Mouse (Mus musculus): ENCODE results near the gene Tcp10a. TPM values are rescaled to one million over a fixed set of nuclear protein-coding genes. Genes with fewer than 3 reads are reported as not detected.
"Not testable (repeated sequence)": the region's sequence is repeated elsewhere in the genome, so short reads cannot be mapped to it uniquely, and the experiment has no call there.

Gene Tcp10a
- total RNA-seq, 4 experiments from 2014 or later: not detected

DNA sequence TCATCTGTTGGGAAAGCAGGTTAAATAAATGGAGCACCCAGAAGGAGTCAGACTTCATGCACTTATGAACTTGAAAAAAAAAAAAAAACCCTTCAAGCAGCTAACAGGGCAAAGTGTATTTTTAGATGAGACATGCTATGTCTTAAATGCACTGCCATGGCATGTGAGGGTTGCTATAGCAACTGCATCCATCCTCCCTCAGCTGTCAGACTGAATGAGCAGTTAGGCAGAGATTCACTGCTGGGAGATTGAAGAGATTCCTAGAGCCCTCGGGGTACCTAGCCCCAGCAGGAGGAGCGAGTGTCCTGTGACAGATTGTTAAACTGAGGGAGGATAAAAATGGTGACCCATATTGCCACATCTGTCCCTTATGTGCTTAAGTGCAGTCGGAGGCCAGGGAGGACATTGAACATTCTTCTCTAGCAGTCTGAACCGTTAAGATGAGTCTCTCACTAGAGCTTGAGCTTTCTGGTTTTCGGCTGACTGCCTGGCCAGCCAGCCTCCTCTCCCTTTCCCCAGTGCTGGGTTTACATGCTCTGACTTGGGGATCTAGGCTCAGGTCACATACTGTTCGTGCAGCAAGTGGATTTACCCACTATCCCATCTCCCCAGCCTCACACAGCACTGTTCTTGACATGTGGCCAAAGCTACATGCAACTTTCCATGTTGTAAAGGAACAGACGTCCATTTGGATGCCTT is 42.4 kb downstream of the Tcp10a start:
- DNase-seq (ENCODE audit: low spot score): not testable (repeated sequence)

DNA sequence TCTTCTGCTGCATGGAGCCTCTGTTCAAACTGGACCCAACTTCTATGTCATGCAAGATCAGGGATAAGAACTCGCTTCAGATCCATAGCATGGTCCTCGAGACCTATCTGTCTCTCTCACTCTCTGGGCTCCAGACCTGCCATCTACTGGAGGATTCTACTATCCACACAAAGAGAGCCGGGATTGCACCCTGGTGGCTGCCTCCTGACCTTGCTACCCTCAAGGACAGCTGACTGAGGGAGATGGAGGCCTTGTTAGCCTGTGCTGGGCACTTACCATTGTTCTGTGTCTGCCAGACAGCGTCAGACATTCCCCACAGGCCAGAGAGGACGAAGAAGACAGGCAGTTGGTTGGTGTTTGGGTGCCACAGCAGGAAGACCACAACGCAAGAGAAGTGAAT is 45.0 kb downstream of the Tcp10a start:
- DNase-seq (ENCODE audit: low spot score): not testable (repeated sequence)

DNA sequence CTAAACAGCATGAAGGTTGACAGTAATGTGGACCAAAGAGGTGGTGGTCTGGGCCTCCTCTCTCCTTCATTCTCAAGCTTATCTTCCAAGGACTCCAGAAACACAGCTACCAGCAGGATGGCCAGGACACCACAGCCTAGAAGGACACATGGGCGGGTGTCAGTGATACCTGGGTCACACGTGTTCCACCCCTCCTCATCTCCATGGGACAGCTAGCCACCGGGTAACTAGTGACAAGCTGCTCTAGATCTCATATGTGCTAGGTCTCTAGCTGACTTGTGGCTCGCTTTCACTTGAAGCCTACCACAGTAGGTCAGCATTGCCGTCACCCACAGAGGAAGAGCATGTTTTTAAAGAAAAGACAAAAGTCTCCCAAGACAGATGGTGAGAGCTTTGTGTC is 47.4 kb downstream of the Tcp10a start, which contains the start of gene Gm49630:
Gm49630 (minus strand) TSS at position 101 of the 400 bp plus-strand sequence.
- DNase-seq (ENCODE audit: low spot score): not testable (repeated sequence)

DNA sequence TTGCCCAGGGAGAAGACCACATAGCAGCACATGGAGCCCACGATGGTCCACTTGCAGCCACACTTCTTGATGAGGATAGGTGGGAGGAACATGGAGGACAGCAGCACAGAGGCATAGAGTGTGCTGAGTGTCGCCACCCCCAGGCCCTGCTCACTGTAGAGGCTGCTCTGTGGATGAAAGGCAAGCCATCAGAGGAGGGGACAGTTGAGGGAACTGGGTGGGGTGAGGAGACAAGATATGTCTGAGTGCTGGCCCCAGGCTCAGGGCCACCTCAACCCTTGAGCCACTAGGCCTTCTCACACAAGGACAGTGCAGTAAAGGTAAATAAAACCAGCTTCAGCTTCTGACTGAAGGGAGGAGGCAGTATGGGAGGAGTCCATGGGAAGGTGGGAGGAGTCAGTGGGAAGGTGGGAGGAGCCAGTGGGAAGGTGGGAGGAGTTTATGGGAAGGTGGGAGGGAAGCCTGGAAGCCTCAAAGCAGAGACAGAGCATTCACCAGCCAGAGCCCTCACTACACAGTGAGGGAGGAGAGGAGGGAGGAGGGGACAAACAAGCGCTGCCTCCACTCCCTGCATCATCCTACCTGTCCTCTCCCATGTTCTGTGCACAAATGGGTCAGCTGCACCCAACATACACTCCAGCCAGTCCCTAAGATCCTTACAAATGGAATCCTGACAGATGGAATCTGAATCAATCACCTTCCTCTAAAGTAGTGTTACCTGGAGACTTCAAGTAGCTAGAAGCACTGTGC is 52.7 kb downstream of the Tcp10a start:
- not testable (repeated sequence) for DNase-seq (ENCODE audit: low spot score)

DNA sequence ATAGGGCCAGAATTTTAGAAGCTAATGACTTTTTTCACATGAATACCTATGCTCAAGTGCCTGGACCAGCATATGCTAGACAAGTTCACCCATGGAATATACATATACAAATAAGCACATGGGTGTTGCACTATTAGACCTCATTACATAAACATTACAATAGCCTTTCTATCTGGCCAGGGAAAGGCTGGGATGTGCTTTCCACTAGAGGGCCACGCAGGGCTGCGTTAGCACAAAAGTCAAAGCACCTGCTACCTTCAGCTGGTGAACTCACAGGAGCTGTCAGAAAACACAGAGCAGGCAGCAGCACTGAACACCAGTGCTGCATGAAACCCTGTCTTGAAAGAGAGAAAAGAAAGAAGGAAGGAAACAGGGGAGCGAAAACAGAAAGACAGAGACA is 53.5 kb downstream of the Tcp10a start:
- not testable (repeated sequence) for DNase-seq (ENCODE audit: low spot score)

DNA sequence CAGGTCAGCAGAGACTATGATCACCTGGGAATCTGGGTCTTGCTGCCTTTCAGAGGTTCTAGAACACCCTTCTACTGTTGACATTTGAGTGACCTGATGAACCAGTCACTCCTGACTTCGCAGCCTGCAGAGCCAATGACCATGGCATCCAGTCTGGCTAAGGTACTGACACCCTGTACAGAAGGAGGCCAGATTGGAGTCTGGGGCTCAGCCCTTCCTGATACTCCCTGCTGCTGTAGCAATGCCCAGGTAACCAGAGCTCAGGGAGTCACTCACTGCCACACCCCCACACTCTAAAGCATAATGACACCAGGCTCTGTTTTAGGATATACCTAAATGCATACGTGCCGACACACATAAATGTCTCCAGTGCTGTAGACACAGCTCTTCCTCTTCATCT is 58.3 kb downstream of the Tcp10a start:
- DNase-seq (ENCODE audit: low spot score): not testable (repeated sequence)

DNA sequence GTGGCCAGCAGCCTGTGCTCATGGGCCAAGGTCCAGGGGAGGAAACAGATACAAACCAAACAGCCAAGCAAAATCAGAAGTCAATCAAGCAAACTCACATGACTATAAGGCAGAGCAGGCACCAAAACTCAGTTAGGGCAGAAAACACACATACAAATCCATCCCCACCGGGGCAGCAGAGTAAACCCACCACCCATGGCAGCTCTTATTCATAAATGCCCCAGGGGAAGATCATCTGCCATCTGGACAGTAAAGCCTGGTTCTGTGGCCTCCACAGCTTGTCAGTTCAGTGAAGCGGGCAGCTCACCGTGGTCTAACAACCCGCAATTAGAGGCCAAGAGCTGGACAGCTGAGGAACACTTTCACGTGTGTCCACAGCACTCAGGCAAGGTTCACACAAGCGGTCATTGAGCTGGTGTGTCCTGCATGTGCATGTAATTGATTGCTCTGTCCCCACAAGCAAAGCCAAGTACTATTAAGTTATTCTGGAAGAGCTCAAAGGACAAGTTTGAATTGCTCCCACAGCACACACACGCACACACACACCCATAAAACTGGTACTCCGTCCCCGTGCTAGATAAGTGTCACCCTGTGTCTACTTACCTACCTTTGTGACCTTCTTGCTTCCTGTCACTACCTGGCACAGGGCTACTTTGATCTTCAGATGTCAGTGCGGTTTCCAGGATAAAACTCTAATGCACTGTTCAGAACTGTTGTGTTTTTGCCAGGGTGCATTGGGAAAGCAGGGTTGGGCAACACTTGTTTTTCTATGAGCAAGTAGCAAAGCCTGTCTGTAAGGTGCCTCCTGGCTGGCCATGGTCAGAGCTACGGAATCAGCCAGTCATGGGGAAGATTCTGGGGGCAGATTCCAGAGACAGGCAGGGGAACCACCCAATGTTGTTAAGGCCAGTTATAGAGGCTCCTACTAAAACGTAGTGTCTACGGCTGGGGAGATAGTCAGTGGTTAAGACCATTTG is 59.0 kb downstream of the Tcp10a start:
- not testable (repeated sequence) for DNase-seq (ENCODE audit: low spot score)

DNA sequence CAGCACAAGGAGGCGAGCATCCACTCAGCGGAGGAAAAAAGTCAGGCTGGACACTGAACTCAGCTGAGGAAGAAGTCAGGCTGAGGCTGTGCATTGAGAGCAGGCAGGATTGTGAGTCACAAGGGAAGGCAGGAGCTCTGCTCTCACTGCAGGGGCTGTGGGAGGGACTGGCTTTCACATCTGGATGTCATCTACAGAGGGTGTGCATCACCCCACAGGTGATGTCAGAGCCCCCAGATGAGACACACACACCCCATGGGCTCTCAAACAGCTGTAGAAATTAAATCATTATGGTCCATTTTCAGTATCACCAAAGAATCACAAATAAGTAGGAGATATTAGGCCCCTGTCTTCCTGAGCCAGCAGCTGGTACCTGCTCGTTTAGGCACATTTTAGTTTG is 60.9 kb downstream of the Tcp10a start, which contains the start of gene Unc93a2:
Unc93a2 (minus strand) TSS at position 101 of the 400 bp plus-strand sequence.
- DNase-seq (ENCODE audit: low spot score): not testable (repeated sequence)

DNA sequence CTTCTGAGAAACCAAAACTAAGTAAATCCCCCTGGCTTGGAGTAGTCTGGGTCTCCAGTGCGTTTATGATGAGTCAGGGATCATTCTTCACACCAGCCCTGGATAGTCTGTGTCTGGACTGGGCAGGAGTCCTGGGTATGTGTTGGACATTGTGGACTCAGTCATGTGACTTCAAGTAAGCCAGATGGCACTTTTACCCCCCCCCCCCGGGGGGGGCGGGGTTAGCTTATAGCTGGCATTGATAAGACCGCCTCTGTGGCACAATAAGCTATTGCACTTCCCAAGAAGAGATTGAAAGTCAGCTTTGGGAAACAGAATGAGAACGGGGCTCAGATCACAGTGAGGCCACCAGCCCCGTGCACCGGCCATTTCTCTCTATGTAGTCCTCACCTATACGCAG is 61.6 kb downstream of the Tcp10a start:
- DNase-seq (ENCODE audit: low spot score): not testable (repeated sequence)

DNA sequence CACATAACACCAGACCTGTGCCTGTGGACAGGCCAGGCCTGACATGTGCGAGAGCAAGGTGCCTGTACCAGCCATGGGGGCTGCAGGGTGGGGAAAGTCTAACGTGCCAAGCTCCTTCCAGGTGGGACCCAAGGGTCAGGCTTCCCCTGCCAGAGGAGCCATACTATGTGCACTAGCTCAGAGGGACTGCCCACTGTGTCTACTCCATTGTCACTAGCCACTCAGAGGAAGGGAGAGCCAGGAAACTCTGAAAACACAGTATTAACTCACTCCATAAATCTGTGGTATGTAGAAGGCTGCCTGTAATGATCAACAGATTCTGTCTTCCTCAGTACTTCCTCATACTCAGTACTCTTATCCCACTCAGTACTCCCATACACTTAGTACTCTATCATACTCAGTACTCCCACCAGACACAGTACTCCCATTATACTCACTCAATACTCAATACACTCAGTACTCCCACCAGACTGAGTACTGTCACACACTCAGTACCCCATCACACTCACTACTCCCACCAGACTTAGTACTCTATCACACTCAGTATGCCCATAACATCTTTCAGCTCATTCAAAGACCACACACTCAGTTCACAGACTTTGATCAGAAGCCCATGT is 64.0 kb downstream of the Tcp10a start:
- not testable (repeated sequence) for DNase-seq (ENCODE audit: low spot score)

DNA sequence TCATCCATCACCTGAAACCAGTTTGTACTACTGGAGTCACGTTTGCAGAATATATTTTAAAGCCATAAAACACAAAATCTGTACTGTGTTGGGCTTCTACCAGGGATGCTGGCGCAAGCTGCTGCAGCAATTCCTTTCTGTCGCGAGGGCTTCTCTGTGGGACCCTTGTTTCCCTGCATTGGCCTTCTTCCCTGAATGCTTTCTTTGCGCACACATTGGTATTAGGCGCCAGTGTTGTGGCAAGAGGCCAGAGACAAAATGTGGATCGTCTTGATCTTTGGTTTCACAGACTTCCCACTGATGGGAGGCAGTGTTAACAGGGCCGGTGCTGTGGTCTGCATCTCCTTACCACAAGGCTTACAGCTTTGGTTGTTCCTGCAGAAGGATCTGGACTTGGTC is 64.5 kb downstream of the Tcp10a start:
- not testable (repeated sequence) for DNase-seq (ENCODE audit: low spot score)

DNA sequence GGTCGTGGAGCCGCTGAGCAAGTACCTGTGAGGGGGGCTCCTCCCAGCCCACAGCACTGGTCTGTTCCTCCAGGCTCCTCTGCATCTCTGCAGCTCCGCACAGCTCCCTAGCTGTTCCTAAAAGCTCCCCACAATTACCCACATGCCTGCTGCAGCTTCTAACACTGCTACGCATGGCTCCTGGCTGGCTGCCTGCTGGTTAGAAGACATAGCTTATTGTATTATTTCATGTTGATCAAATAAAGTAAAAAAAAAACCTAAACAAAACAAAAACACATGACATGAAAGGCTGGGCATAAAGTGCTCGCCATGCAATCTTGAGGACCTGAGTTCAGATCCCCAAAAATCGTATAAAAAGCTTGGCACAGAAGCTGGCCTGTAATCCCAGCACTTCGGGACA is 65.5 kb downstream of the Tcp10a start:
- not testable (repeated sequence) for DNase-seq (ENCODE audit: low spot score)

DNA sequence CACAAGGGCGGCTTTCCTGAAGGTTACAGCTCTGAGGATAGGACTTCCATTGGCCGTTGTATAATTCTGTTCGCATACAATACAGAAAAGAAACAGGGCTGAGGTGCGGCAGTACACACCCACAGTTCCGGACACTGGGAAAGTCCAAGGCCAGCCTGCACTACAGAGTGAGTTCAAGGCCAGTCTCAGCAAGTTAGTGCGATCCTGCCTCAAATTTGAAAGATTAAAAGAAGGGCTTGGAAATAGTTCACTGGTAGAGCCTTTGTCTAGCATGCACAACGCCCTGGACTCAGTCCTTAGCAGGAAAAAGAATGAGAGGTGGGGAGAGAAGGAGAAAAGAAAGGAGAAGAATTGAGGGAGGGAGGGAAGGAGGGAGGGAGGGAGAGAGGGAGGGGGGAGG is 70.7 kb downstream of the Tcp10a start:
- not testable (repeated sequence) for DNase-seq (ENCODE audit: low spot score)

Other genes starting within 250 kb of the Tcp10a start
- 10 to 100 TPM; 44.5 to 56.3 (median 52.4) TPM for gene Rps6ka2, start 154.5 kb upstream of the Tcp10a start, total RNA-seq (2022)
- gene Ttll2, start 28.1 kb downstream of the Tcp10a start, total RNA-seq (2022): not detected
- gene Gm49630, start 47.3 kb downstream of the Tcp10a start, total RNA-seq (2022): not detected
- gene Unc93a2, start 60.8 kb downstream of the Tcp10a start, total RNA-seq (2022): not detected